Mouse (Mus musculus): ENCODE results near the gene Cdkn2b. TPM values are rescaled to one million over a fixed set of nuclear protein-coding genes. Genes with fewer than 3 reads are reported as not detected.

Gene Cdkn2b
- total RNA-seq (2021): 1 to 10 TPM in 1 of 2 experiments, under 1 TPM in 1; 0.91 to 1.6 TPM
- long read RNA-seq, experiment 1, partial matches to known transcripts: 0 of 1 reads
- long read RNA-seq, experiment 1, other reads (novel, unspliced or antisense): 0 of 1 reads
- long read RNA-seq, experiment 2: 0 reads

DNA sequence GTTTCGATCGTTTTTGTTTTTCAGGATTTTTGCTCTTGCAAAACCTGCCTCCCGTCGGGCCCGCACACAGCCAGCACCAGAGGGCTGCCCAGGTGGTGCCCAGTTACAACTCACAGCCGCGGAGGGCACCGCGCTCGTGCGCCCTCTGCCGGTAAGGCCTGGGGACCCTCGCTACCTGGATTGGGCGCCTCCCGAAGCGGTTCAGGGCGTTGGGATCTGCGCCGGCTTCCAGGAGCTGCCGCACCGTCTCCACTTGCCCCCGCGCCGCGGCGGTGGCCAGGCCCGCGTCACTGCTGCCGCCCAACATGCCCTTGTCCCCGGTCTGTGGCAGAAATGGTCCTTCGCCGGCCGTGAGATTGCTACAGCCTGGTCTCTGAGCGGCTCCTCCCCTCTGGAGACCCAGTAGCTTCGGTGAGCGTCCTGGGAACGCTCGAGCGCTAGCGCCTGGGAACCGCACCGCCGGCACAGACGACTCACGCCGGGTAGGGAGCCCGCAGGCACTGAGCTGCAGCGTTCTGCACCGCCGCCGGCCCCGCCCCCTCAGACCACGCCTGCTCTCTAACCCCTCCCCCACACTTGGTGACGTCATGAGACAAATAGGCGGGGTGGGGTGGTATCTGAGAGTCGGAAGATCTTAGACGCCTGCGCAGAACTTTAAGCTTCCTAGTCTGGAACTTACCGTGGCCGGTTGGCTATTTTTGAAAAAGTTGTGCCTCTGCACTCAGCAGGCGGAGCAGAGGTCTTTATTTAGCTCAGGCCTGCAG, at the start of gene Cdkn2b:
Cdkn2b (minus strand) TSS at position 549 of the 764 bp plus-strand sequence.
- DNase-seq (ENCODE audit: extremely low spot score in 1 of 2, low spot score in 2 of 2): peak; percentile 60 to 61
- intact Hi-C loops (cut with DNase I): no loop called here
- peak within 1 kb of the TSS; percentile 35 for H3K4me3 ChIP-seq
- H3K27ac ChIP-seq: peak within 1 kb of the TSS; percentile 55; the same call in 1 of the 2 replicates
- TF ChIP-seq CTCF (IDR thresholded peaks at IDR 0.05): peak; percentile 71

DNA sequence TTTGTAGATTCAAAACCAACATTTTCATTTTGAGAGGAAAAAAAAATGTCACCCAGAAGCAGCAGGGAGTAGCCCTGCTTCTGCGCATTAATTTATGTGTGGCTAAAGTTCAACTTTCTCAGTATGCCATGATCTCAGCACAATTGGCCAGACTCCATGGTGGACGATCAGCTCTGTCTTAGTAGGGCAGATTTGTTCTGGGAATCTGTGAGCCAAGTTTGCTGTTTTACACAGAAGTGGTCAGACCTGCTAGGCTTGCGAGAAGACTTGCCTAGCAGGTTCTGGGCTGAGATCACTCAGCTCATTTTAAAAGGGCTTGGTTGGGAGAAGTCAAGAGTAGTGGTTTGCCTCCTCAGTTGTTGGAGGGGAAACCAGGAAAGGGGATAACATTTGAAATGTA, 49.5 kb upstream of the Cdkn2b start:
- Histone ChIP-seq H3K27ac (no peak overlapping the region), H3K4me3 (no peak overlapping the region)
- intact Hi-C loops (cut with DNase I): no loop called here
- DNase-seq (ENCODE audit: extremely low spot score in 1 of 2, low spot score in 2 of 2): no peak
- TF ChIP-seq CTCF (IDR thresholded peaks at IDR 0.05): no peak

DNA sequence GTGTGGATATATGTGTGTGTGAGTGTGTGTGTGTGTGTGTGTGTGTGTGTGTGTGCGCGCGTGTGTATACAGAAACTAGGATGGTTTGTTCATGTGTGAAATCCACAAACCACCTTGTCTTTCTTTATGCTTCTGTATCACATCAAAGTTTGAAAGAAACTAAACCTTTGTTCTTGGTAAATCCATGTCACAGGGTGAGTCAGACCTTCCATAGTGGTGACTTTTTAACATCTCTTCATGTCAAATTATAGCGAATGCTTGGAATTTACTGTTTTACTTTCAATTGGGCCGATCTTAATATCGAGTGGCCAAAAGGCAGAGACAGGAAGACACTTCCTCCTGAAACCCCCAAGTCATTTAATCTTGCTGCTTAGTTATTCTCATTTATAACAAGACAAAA, 48.7 kb upstream of the Cdkn2b start:
- no peak overlapping the region for H3K27ac ChIP-seq
- no peak overlapping the region for H3K4me3 ChIP-seq
- DNase-seq (ENCODE audit: extremely low spot score in 1 of 2, low spot score in 2 of 2): no peak
- no peak for TF ChIP-seq CTCF (IDR thresholded peaks at IDR 0.05)
- intact Hi-C loops (cut with DNase I): no loop called here

DNA sequence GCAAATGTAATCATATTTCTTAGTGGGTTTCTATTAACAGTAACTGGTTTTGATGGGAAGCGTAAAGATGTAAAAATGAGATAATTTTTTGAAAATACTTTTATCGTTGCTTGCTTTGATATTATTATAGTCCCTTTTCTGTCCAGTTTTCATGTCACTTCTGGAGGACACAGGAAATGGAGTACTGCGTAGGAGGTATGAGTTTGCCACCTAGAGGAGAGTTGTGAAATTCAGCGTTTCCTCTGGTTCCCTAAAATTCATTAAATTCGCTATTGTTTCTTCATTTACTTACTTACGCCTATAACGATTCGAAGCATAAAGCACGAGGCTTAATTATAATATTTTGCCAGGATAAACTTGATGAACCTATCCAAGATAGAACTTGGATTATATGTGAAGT, 43.1 kb upstream of the Cdkn2b start:
- H3K27ac ChIP-seq: no peak overlapping the region
- DNase-seq (ENCODE audit: extremely low spot score in 1 of 2, low spot score in 2 of 2): no peak
- intact Hi-C loops (cut with DNase I): no loop called here
- H3K4me3 ChIP-seq: no peak overlapping the region
- TF ChIP-seq CTCF (IDR thresholded peaks at IDR 0.05): peak; percentile 49

DNA sequence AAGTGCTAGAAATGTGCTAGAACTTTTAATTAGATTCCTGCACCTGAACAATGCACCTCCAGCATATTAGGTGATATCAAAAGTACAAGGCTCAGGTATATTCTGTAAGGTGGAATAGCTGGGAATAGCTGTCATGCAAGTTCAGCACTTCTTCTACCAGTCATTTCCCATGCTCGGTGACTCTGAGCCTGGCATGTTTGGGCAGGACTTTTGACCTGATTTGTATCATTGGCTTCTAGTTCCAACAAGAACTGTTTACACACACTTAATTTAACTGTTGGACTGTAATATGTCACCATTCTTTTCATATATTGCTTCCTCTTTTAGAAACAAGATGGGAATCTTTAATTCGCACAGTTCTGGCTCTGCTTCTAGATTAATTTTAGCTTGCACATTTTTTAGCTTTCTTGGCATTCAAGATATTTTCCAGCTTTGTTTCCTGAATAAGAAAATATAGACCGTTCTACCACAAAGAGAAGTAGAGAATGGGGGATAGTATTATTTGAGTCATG, 42.3 kb upstream of the Cdkn2b start:
- TF ChIP-seq CTCF (IDR thresholded peaks at IDR 0.05): no peak
- Histone ChIP-seq H3K27ac (no peak overlapping the region), H3K4me3 (no peak overlapping the region)
- DNase-seq (ENCODE audit: extremely low spot score in 1 of 2, low spot score in 2 of 2): no peak
- intact Hi-C loops (cut with DNase I): no loop called here

DNA sequence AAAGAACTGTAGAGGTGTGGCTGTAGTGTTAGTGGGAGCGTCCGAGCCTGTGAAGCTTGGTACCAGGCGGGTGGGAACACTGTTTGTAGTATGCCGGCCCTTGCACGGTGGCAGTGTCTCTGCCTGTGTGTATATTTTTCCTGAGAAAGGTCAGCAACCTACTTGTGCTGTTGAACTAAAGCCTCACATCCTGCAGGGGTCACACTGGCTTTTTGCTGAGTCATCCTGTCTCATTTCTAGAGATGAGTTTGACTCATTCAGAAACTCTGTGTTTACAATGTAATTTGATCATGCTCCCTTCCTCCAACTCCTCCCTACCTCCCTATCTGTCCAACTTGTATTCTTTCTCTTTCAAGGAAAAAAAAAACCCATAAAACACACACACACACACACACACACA, 40.6 kb upstream of the Cdkn2b start:
- TF ChIP-seq CTCF (IDR thresholded peaks at IDR 0.05): no peak
- Histone ChIP-seq H3K27ac (no peak overlapping the region), H3K4me3 (no peak overlapping the region)
- DNase-seq (ENCODE audit: extremely low spot score in 1 of 2, low spot score in 2 of 2): no peak
- intact Hi-C loops (cut with DNase I): no loop called here

DNA sequence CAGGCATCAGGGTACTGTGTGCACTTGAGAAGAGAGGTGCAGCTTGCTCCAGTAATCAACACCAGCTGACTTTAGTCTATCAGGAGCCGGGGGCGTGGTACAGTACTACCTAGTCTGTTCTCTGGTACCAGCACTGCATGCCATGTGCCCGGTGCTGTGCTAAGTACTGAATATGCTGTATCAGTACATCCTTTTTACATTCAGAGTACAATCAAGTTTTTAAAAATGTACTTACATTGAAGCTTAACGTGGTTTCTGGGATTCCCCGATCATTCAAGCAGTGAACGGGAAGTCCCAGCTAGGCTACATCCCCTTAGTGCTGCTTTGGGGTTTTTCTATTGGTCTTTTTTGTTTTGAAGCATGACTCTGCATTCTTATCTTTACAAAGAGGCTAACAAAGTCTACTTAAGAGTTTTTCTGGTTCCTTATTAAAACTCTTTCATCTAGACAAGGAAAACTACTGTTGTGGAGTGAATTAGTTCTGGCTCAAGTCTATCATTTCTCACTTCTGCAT, 40.2 kb upstream of the Cdkn2b start:
- H3K27ac ChIP-seq: no peak overlapping the region
- no peak for DNase-seq (ENCODE audit: extremely low spot score in 1 of 2, low spot score in 2 of 2)
- intact Hi-C loops (cut with DNase I): no loop called here
- TF ChIP-seq CTCF (IDR thresholded peaks at IDR 0.05): no peak
- no peak overlapping the region for H3K4me3 ChIP-seq

DNA sequence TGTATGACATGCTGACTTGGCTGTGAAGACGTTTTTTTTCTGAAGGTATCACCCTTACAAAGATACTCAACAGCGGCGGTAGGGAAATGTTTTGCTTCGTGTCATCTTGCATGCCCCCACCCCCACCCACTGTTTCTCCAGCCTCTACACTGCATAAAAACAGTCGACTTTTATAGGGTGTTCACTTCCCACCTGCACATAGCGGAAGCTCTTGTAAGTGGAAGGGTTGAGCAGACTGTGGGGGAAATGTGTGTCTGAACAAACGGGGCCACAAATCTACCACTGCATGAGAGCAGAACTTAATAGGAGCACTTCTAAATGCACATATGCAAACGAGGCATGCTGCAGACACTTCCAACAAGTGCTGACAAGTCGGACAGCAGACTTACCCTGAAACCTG, 39.6 kb upstream of the Cdkn2b start:
- DNase-seq (ENCODE audit: extremely low spot score in 1 of 2, low spot score in 2 of 2): no peak
- Histone ChIP-seq H3K4me3 (no peak overlapping the region), H3K27ac (no peak overlapping the region)
- intact Hi-C loops (cut with DNase I): no loop called here
- TF ChIP-seq CTCF (IDR thresholded peaks at IDR 0.05): no peak

DNA sequence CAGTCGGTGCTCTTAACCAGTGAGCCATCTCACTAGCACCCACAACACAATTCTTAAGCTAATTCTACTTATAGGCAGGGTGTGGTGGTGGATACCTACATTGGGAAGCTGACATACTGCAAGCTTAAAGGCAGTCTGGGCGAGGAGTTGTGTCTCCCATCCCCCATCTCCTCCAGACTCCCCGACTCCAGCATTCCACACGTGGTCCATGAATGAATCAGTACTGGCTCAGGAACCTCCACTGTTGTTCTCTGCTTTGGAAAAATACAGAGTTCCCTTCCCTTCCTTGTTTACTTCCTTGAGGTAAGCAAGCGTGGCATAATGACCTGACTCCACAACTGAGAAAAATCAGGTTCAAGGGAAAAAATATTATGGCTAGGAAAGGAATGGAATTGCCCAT, 38.0 kb upstream of the Cdkn2b start:
- Histone ChIP-seq H3K4me3 (no peak overlapping the region), H3K27ac (no peak overlapping the region)
- no peak for DNase-seq (ENCODE audit: extremely low spot score in 1 of 2, low spot score in 2 of 2)
- intact Hi-C loops (cut with DNase I): no loop called here
- no peak for TF ChIP-seq CTCF (IDR thresholded peaks at IDR 0.05)

DNA sequence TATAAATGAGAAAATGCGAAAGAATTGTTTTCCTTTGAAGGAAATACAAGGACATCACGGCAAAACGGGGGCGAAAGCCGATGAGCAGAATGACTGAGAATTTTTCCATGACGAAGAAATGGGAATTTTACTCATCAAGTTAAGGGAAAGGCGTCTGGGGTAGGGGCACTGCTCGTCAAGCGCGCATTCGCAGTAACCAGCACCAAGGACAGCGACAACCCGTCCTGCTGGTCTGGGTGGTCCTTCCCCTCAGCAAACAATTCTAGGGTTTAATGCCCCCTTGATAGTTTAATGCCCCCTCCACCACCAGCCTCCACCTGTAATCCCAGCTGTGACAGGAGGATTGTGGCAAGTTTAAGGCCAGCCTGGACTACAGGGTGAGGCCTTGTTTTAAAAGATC, 2.6 kb upstream of the Cdkn2b start:
- no peak for TF ChIP-seq CTCF (IDR thresholded peaks at IDR 0.05)
- intact Hi-C loops (cut with DNase I): no loop called here

DNA sequence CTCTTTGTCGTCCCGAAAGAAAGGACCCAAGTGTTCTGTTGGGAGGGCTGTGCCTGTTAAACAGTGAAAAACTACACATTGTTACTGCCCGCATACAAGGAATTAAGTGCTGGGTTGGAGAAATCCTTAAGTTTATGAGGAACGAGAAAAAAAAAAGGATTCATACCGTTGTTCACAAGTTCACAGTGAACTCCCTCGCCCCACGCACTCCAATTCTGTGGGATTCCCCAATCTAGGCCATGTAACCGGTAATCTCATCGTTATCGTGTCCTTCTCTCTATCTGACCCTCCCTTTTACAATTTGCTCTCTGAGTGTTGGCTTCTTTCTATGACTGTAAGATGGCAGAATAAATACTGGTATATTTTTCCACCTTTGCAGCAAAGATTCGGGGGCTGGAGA, 843 bp downstream of the Cdkn2b start:
- intact Hi-C loops (cut with DNase I): no loop called here
- peak overlapping the region; percentile 35 for H3K4me3 ChIP-seq
- no peak for TF ChIP-seq CTCF (IDR thresholded peaks at IDR 0.05)
- no peak for DNase-seq (ENCODE audit: extremely low spot score in 1 of 2, low spot score in 2 of 2)
- H3K27ac ChIP-seq: no peak overlapping the region

More for the DNA sequence above, 2.6 kb upstream of the Cdkn2b start:
- no peak for DNase-seq (ENCODE audit: extremely low spot score in 1 of 2, low spot score in 2 of 2)
- no peak overlapping the region for H3K4me3 ChIP-seq
- no peak overlapping the region for H3K27ac ChIP-seq

DNA sequence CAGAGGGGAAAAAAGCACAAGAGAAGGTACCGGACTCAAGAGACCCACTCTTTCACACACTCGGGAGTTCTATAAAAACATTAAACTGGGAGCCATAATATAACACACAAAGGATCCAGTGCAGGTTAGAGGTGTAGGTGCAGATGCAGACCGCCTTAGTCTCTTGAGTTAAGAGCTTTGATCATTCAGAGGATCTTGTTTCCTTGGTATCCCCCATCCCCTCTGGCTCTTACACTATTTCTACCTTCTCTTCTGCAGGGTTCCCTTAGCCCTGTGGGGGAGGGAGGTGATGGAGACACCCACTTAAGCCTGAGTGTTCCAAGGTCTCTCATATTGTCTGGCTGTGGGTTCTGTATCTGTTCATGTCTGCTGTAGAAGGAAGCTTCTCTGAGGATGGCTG, 2.8 kb downstream of the Cdkn2b start:
- no peak overlapping the region for H3K27ac ChIP-seq
- intact Hi-C loops (cut with DNase I): no loop called here
- no peak for TF ChIP-seq CTCF (IDR thresholded peaks at IDR 0.05)
- DNase-seq (ENCODE audit: extremely low spot score in 1 of 2, low spot score in 2 of 2): no peak
- no peak overlapping the region for H3K4me3 ChIP-seq

All from left cerebral cortex, adult 2 months (tissue).